Mouse (Mus musculus) midbrain, postnatal 0 days (tissue): ENCODE measurements around the gene D11Wsu47e. TPM values are rescaled to one million over a fixed set of nuclear protein-coding genes. Genes with fewer than 3 reads are reported as not detected.

ENCODE experiments used
- ATAC-seq: fragments of 200-750 bp; cut with Nextera tagmentation; 2 replicates; pipeline ENCODE4 v1.8.0; 2017; ENCODE audit warnings: moderate number of reproducible peaks, mild to moderate bottlenecking, moderate TSS enrichment, moderate library complexity; ENCODE audit not compliant: low FRiP score
- DNase-seq: peaks from one replicate; pipeline ENCODE4 v3.0.0-alpha.2; 2015; ENCODE audit warnings: low spot score
- H3K27ac ChIP-seq: fragments of 300-500 bp; sonication (generic); 2 replicates; pipeline ENCODE4 v1.5.1; 2014; ENCODE audit warnings: low read depth, mild to moderate bottlenecking, low read length, mixed read lengths
- H3K27me3 ChIP-seq: fragments of 300-500 bp; sonication (generic); 2 replicates; pipeline ENCODE4 v1.6.1; 2014; ENCODE audit warnings: low read length, control low read depth, mixed read lengths; ENCODE audit not compliant: insufficient read depth
- H3K36me3 ChIP-seq: fragments of 300-500 bp; sonication (generic); 2 replicates; pipeline ENCODE4 v1.6.1; 2014; ENCODE audit warnings: low read length, control low read depth, mixed read lengths; ENCODE audit not compliant: insufficient read depth
- H3K4me1 ChIP-seq: fragments of 300-500 bp; sonication (generic); 2 replicates; pipeline ENCODE4 v1.6.1; 2014; ENCODE audit warnings: mild to moderate bottlenecking, control low read depth, antibody characterized with exemption, low read length, mixed read lengths; ENCODE audit not compliant: insufficient read depth
- H3K4me2 ChIP-seq: fragments of 300-500 bp; sonication (generic); 2 replicates; pipeline ENCODE4 v1.6.1; 2014; ENCODE audit warnings: low read depth, mild to moderate bottlenecking, low read length, mixed read lengths; ENCODE audit not compliant: poor library complexity, severe bottlenecking
- H3K4me3 ChIP-seq: fragments of 300-500 bp; sonication (generic); 2 replicates; pipeline ENCODE4 v1.5.1; 2014; ENCODE audit warnings: low read depth, mild to moderate bottlenecking, low read length, moderate library complexity
- H3K9ac ChIP-seq: fragments of 300-500 bp; sonication (generic); replicated peaks from 2 replicates; pipeline ENCODE4 v1.6.1; 2014; ENCODE audit warnings: mild to moderate bottlenecking, low read length, moderate library complexity, mixed read lengths; ENCODE audit not compliant: poor library complexity, severe bottlenecking
- H3K9me3 ChIP-seq: fragments of 300-500 bp; sonication (generic); 2 replicates; pipeline ENCODE4 v1.6.1; 2016; ENCODE audit warnings: low read length, control low read depth
- CTCF ChIP-seq: IDR thresholded peaks from 2 replicates; pipeline ENCODE4 v1.5.1; 2016; ENCODE audit warnings: antibody characterized with exemption, mild to moderate bottlenecking
- WGBS: fragments of 180-500 bp; shearing (Covaris S2); extraction: QIAGEN DNeasy Blood & Tissue Kit; methylation state at CpG from one replicate; pipeline ENCODE4 v1.1.7; 2014; 5-methylcytosine and 5-hydroxymethylcytosine counted together
- polyA plus RNA-seq: library from polyadenylated mRNA; unstranded; fragments of >200 nt; fragmentation: Nextera tagmentation; extraction: Ambion mirVana; gene quantifications from 2 replicates; pipeline ENCODE4 v1.2.1, GENCODE M21; 2015
- total RNA-seq: library from RNA; depleted of rRNA; stranded (reverse); fragments of >200 nt; gene quantifications from 2 replicates; pipeline ENCODE4 v1.2.3, GENCODE M21; 2014

The D11Wsu47e gene
- total and polyA plus RNA-seq, 2 experiments from 2014 or later, result 19.5 to 27.9 TPM

DNA sequence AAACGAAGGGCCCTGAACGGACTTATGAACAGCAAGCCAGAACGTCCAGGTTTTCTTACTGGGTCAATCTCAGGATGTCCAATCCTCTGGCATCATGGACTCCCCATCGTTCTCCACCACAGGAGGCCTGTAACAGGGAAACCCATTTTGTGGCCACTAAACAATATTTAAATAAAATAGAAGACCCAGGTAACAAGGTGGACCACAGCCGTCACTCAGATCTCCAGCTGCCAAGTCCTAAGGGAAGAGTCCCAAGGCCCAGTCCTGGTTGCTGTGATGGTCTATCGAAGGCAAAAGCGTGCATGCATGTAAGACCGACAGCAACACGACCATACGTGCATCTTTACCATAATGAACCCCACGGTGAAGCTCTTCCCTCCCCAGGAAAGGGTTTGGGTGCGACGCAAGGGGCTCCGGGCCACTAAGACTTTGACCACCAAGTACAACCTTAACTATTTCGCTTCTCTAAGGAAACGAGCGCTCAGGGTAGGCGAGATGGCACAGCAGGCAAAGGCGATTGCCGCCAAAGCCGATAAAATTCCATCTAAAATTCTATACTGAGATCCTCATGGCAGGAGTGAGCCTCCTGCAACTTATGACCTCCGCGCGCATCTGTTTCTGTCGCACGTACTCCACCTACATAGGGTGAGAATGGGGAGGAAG is 35.4 kb upstream of the D11Wsu47e start, which contains the start of gene Cog1:
Gene Cog1, plus strand, starts transcription at position 480 of the 663 bp plus-strand sequence.
- DNase-seq (no peak), ATAC-seq (no peak)
- no peaks in the 10 kb centered on the region for H3K9me3 ChIP-seq
- H3K27ac ChIP-seq, result peak within 1 kb of the TSS; percentile 89
- no peak for TF ChIP-seq CTCF
- H3K36me3 ChIP-seq, result peaks cover 21% of the 10 kb centered on the region
- H3K27me3 ChIP-seq, result no peaks in the 10 kb centered on the region
- peak within 1 kb of the TSS; percentile 66 for H3K4me2 ChIP-seq
- 41% methylated on average over 26 of the region's 26 CpGs for WGBS
- H3K4me1 ChIP-seq, result peaks cover 9% of the 10 kb centered on the region; the same call in 1 of the 2 replicates
- peak within 1 kb of the TSS; percentile 93 for H3K9ac ChIP-seq
- peak within 1 kb of the TSS; percentile 96 for H3K4me3 ChIP-seq

DNA sequence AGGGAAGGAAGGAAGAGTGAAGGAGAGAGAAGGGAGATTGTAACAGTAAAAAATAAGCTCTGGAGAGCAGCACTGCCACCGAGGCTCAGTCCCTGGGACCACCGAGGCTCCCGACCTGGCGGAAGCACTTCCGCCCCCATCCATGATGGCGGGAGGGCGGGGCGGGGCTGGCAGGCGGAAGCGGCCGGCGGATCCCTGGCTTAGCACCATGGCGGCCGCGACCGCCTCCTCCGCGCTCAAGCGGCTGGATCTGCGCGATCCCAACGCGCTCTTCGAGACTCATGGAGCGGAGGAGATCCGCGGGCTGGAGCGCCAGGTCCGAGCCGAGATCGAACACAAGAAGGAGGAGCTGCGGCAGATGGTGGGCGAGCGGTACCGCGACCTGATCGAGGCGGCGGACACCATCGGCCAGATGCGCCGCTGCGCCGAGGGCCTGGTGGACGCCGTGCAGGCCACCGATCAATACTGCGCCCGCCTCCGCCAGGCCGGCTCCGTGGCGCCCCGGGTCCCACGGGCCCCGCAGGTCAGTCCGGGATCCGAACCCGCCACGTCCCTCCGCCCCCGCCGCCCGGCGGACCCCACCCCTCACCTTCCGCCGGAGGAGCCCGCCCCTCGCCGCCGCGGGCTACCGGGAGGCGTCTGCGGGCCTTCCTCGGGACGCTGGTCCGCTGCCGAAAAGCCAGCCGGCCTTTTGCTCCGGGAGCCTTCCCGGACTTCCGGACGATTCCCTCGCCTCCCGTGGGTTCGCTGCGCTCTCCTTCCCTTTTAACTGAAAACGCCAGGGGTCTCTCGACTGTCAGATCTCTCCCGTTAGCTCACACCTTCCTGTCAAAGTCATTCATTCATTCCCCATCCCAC is 34.6 kb upstream of the D11Wsu47e start, which contains the start of gene Slc39a11:
Gene Slc39a11, minus strand, starts transcription at position 727 of the 858 bp plus-strand sequence.
- Histone ChIP-seq H3K36me3 (peaks cover 29% of the 10 kb centered on the region), H3K27ac (peak within 1 kb of the TSS; percentile 89), H3K9me3 (no peaks in the 10 kb centered on the region), H3K9ac (peak within 1 kb of the TSS; percentile 93), H3K4me1 (peaks cover 9% of the 10 kb centered on the region; the same call in 1 of the 2 replicates), H3K4me3 (peak within 1 kb of the TSS; percentile 96), H3K27me3 (no peaks in the 10 kb centered on the region), H3K4me2 (peak within 1 kb of the TSS; percentile 66)
- under 1% methylated on average over 81 of the region's 91 CpGs for WGBS
- peak; percentile 55 for TF ChIP-seq CTCF
- ATAC-seq (peak; percentile 85), DNase-seq (peak; percentile 81)

DNA sequence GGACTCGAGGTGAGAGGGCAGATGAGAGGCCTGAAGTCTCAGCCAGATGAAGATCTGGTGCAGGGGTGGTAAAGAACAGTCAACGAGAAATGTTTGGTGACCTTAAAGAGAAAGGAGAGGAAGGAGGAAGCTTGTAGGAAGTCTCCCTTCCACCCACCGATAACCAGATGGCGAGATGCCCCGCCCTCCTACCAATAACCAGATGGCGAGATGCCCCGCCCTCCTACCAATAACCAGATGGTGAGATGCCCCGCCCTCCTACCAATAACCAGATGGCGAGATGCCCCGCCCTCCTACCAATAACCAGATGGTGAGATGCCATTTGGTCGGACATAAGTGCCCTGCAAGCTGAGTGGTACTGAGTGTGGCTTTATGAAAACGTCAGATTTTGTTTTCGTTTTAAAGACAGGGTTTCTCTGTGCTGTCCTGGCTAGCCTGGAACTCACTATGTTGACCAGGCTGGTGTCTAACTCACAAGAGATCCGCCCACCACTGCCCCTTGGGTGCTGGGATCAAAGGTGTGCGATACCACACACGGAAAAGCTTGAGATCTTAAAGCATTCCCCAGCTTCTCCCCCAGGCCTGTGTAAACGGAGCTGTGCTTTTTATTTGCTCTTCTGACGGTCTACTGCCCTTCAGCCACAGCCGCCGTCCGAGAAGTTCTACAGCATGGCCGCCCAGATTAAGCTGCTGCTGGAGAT is 32.9 kb upstream of the D11Wsu47e start:
- Histone ChIP-seq H3K36me3 (peaks cover 46% of the 10 kb centered on the region), H3K9ac (no peak overlapping the region), H3K4me3 (no peak overlapping the region), H3K9me3 (no peaks in the 10 kb centered on the region), H3K4me2 (0 out of 2 replicates have a peak overlapping the region, but pooled peaks have one; percentile 66), H3K27me3 (no peaks in the 10 kb centered on the region), H3K4me1 (peaks cover 9% of the 10 kb centered on the region; the same call in 1 of the 2 replicates), H3K27ac (no peak overlapping the region)
- ATAC-seq (no peak), DNase-seq (peak; percentile 55)
- TF ChIP-seq CTCF, result no peak
- 73% methylated on average over 22 of the region's 22 CpGs for WGBS

DNA sequence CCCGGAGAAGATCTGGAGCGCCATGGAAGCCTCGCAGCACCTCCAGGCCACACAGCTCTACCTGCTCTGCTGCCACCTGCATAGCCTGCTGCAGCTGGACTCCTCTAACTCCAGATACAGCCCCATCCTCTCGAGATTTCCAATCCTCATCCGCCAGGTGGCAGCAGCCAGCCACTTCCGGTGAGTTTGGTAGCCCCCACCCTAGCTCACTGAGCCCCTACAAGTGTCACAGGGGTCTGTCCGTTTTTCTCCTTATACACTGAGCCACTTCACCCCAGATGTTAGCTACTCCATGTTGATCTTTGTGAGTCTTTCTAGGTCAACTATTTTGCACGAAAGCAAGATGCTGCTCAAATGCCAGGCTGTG is 32.3 kb upstream of the D11Wsu47e start:
- Histone ChIP-seq H3K4me3 (no peak overlapping the region), H3K27ac (no peak overlapping the region), H3K27me3 (no peaks in the 10 kb centered on the region), H3K4me2 (no peak overlapping the region), H3K36me3 (peaks cover 51% of the 10 kb centered on the region), H3K9ac (no peak overlapping the region), H3K9me3 (no peaks in the 10 kb centered on the region), H3K4me1 (peaks cover 9% of the 10 kb centered on the region; the same call in 1 of the 2 replicates)
- DNase-seq (peak; percentile 82), ATAC-seq (peak; percentile 38; the same call in 1 of the 2 replicates)
- TF ChIP-seq CTCF, result peak; percentile 81
- WGBS, result 48% methylated on average over 8 of the region's 8 CpGs

DNA sequence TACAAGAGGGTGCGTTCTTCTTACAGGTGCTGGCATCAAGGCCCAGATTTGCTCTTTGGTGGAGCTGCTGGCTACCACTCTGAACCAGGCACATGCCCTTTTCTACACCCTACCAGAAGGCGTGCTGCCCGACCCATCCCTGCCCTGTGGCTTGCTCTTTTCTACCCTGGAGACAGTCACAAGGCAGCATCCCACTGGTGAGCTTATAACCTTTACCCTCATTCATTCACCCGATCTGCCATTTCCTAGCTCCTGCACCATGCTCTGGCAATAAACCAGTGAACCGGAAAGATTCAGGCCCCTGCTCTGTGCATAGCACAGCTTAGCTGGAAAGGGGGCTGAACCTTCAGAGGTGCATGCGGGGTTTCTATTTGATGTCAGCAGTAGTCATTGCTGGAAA is 31.7 kb upstream of the D11Wsu47e start:
- H3K4me1 ChIP-seq, result peaks cover 9% of the 10 kb centered on the region; the same call in 1 of the 2 replicates
- no peak overlapping the region for H3K9ac ChIP-seq
- no peak overlapping the region for H3K4me3 ChIP-seq
- H3K27me3 ChIP-seq, result no peaks in the 10 kb centered on the region
- no peak for TF ChIP-seq CTCF
- DNase-seq (no peak), ATAC-seq (no peak)
- no peak overlapping the region for H3K27ac ChIP-seq
- H3K9me3 ChIP-seq, result no peaks in the 10 kb centered on the region
- 87% methylated on average over 6 of the region's 6 CpGs for WGBS
- no peak overlapping the region for H3K4me2 ChIP-seq
- H3K36me3 ChIP-seq, result peaks cover 57% of the 10 kb centered on the region
